Mouse (Mus musculus) lung, embryonic 14.5 days (tissue): Measurements from ENCODE around the gene Rrp1. TPM values are rescaled to one million over a fixed set of nuclear protein-coding genes. Genes with fewer than 3 reads are reported as not detected.

Experiments used
- ATAC-seq: fragments of 200-750 bp; cut with Nextera tagmentation; 2 replicates; pipeline ENCODE4 v1.8.0; 2017; ENCODE audit warnings: mild to moderate bottlenecking, moderate TSS enrichment, moderate library complexity; ENCODE audit not compliant: insufficient read depth
- DNase-seq: peaks from one replicate; pipeline ENCODE4 v3.0.0-alpha.2; 2015
- H3K27ac ChIP-seq: fragments of 300-500 bp; sonication (generic); 2 replicates; pipeline ENCODE4 v1.5.1; 2014; ENCODE audit warnings: low read depth, mild to moderate bottlenecking, moderate library complexity
- H3K27me3 ChIP-seq: fragments of 300-500 bp; sonication (generic); 2 replicates; pipeline ENCODE4 v1.6.1; 2014; ENCODE audit warnings: low read length, control low read depth; ENCODE audit not compliant: insufficient read depth
- H3K36me3 ChIP-seq: fragments of 300-500 bp; sonication (generic); 2 replicates; pipeline ENCODE4 v1.6.1; 2014; ENCODE audit warnings: control low read depth; ENCODE audit not compliant: insufficient read depth
- H3K4me1 ChIP-seq: fragments of 300-500 bp; sonication (generic); 2 replicates; pipeline ENCODE4 v1.6.1; 2014; ENCODE audit warnings: antibody characterized with exemption, control low read depth; ENCODE audit not compliant: insufficient read depth
- H3K4me2 ChIP-seq: fragments of 300-500 bp; sonication (generic); 2 replicates; pipeline ENCODE4 v1.6.1; 2014; ENCODE audit warnings: mild to moderate bottlenecking
- H3K4me3 ChIP-seq: fragments of 300-500 bp; sonication (generic); 2 replicates; pipeline ENCODE4 v1.5.1; 2014; ENCODE audit warnings: low read depth, low read length
- H3K9ac ChIP-seq: fragments of 300-500 bp; sonication (generic); 2 replicates; pipeline ENCODE4 v1.6.1; 2014
- H3K9me3 ChIP-seq: fragments of 300-500 bp; sonication (generic); 2 replicates; pipeline ENCODE4 v1.6.1; 2016; ENCODE audit warnings: low read depth, low read length, control low read depth
- CTCF ChIP-seq: IDR thresholded peaks from 2 replicates; pipeline ENCODE4 v1.5.1; 2016; ENCODE audit warnings: antibody characterized with exemption, low read depth
- WGBS: fragments of 180-500 bp; shearing (Covaris S2); extraction: QIAGEN DNeasy Blood & Tissue Kit; methylation state at CpG from one replicate; pipeline ENCODE4 v1.1.7; 2014; 5-methylcytosine and 5-hydroxymethylcytosine counted together
- polyA plus RNA-seq: library from polyadenylated mRNA; unstranded; fragments of >200 nt; fragmentation: Nextera tagmentation; extraction: Ambion mirVana; gene quantifications from 2 replicates; pipeline ENCODE4 v1.2.1, GENCODE M21; 2014

The Rrp1 gene
- 239 and 249 TPM in 2 replicates for polyA plus RNA-seq

GRCm38 (mm10) chr10:78412319-78413151 lies at the start of gene Rrp1:
Gene Rrp1, minus strand, starts transcription at chr10:78413043.
- Histone ChIP-seq H3K36me3 (peaks cover 34% of the 10 kb centered on the region), H3K4me2 (peak within 1 kb of the TSS; percentile 86), H3K9me3 (no peaks in the 10 kb centered on the region), H3K4me3 (peak within 1 kb of the TSS; percentile 94), H3K27ac (peak within 1 kb of the TSS; percentile 84), H3K9ac (peak within 1 kb of the TSS; percentile 91), H3K27me3 (no peaks in the 10 kb centered on the region), H3K4me1 (no peaks in the 10 kb centered on the region)
- ATAC-seq (peak; percentile 93), DNase-seq (peak; percentile 98)
- WGBS, result under 1% methylated on average over 70 of the region's 70 CpGs
- peak; percentile 100 for TF ChIP-seq CTCF

- 73% methylated on average over 4 of the region's 4 CpGs for WGBS
- peaks cover 14% of the 10 kb centered on the region for H3K4me1 ChIP-seq
- H3K27me3 ChIP-seq, result no peaks in the 10 kb centered on the region
- no peaks in the 10 kb centered on the region for H3K36me3 ChIP-seq
- H3K9ac ChIP-seq, result no peak overlapping the region
- H3K9me3 ChIP-seq, result no peaks in the 10 kb centered on the region
- ATAC-seq, result no peak
- no peak overlapping the region for H3K4me2 ChIP-seq
- no peak overlapping the region for H3K4me3 ChIP-seq
- DNase-seq, result no peak
- no peak overlapping the region for H3K27ac ChIP-seq
- TF ChIP-seq CTCF, result peak; percentile 36
Observed at GRCm38 (mm10) chr10:78461767-78462166, 48.9 kb upstream of the Rrp1 start.

GRCm38 (mm10) chr10:78460463-78460862 lies 47.6 kb upstream of the Rrp1 start:
- Histone ChIP-seq H3K4me3 (no peak overlapping the region), H3K36me3 (no peaks in the 10 kb centered on the region), H3K4me2 (no peak overlapping the region), H3K27ac (no peak overlapping the region), H3K27me3 (no peaks in the 10 kb centered on the region), H3K9me3 (no peaks in the 10 kb centered on the region), H3K4me1 (peaks cover 14% of the 10 kb centered on the region), H3K9ac (no peak overlapping the region)
- ATAC-seq, result no peak
- WGBS, result 18% methylated on average over 5 of the region's 5 CpGs
- no peak for TF ChIP-seq CTCF
- DNase-seq, result no peak

GRCm38 (mm10) chr10:78458348-78459111 lies 45.7 kb upstream of the Rrp1 start:
- no peak for TF ChIP-seq CTCF
- Histone ChIP-seq H3K4me1 (peaks cover 6% of the 10 kb centered on the region; the same call in 1 of the 2 replicates), H3K9ac (no peak overlapping the region), H3K27ac (no peak overlapping the region), H3K4me3 (no peak overlapping the region), H3K36me3 (no peaks in the 10 kb centered on the region), H3K27me3 (no peaks in the 10 kb centered on the region), H3K9me3 (no peaks in the 10 kb centered on the region), H3K4me2 (no peak overlapping the region)
- DNase-seq, result no peak
- peak; percentile 42; the same call in 1 of the 2 replicates for ATAC-seq
- 53% methylated on average over 5 of the region's 5 CpGs for WGBS

GRCm38 (mm10) chr10:78457495-78458347 lies 44.9 kb upstream of the Rrp1 start:
- TF ChIP-seq CTCF, result peak; percentile 24; the same call in 1 of the 2 replicates
- peaks cover 6% of the 10 kb centered on the region; the same call in 1 of the 2 replicates for H3K4me1 ChIP-seq
- 20% methylated on average over 10 of the region's 10 CpGs for WGBS
- peak; percentile 74 for ATAC-seq
- H3K9ac ChIP-seq, result no peak overlapping the region
- no peaks in the 10 kb centered on the region for H3K9me3 ChIP-seq
- 0 out of 2 replicates have a peak overlapping the region, but pooled peaks have one; percentile 42 for H3K27ac ChIP-seq
- H3K36me3 ChIP-seq, result no peaks in the 10 kb centered on the region
- peak; percentile 57 for DNase-seq
- no peaks in the 10 kb centered on the region for H3K27me3 ChIP-seq
- H3K4me2 ChIP-seq, result peak overlapping the region; percentile 36; the same call in 1 of the 2 replicates
- no peak overlapping the region for H3K4me3 ChIP-seq

- DNase-seq (no peak), ATAC-seq (no peak)
- Histone ChIP-seq H3K27ac (no peak overlapping the region), H3K9me3 (no peaks in the 10 kb centered on the region), H3K4me2 (no peak overlapping the region), H3K27me3 (no peaks in the 10 kb centered on the region), H3K36me3 (no peaks in the 10 kb centered on the region), H3K4me3 (no peak overlapping the region), H3K4me1 (peaks cover 6% of the 10 kb centered on the region; the same call in 1 of the 2 replicates), H3K9ac (no peak overlapping the region)
- TF ChIP-seq CTCF, result no peak
- WGBS, result 65% methylated on average over 13 of the region's 13 CpGs
Observed at GRCm38 (mm10) chr10:78456696-78457095, 43.9 kb upstream of the Rrp1 start.
